Mouse (Mus musculus): ENCODE results near the gene Lgals7. TPM values are rescaled to one million over a fixed set of nuclear protein-coding genes. Genes with fewer than 3 reads are reported as not detected.
A peak's percentile ranks its signal among the peaks of the same experiment; 100 is the strongest.
"Not testable (repeated sequence)": the region's sequence is repeated elsewhere in the genome, so short reads cannot be mapped to it uniquely, and the experiment has no call there.

The Lgals7 gene
- polyA plus RNA-seq, 1 experiment from 2014 or later: 6.4 TPM

DNA sequence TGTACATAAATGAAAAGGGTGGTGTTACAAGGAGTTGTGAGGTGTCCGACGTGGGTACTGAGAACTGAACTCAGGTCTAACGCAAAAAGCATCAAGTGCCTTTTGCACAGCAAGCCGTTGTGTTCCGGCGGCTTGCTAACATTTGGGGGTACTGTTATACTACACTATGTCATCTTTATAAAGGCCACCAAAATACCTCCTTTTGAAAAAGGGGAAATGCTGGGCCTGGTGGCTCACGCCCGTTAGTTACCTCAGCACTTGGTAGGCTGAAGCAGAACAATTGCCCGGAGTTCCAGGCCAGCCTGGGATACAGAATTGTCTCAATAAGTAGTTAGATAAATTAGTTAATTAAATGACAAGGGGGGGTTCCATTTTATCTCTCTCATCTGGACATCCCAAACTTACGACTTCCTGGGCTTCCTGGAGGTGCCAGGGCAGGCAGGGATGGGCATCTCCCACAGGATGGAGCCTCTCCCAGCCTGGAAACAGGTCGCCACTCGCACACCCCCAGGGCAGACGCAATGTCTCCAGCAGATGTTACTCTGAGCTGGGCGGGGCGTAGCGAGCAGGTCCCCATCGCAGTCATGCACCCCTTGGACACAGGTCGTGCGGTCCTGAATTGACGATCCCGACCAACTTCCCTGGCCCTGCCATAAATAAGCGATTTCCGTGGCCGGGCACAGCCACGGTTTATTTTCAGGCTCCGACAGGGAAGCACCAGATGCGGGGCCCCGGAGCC, 3.3 kb downstream of the Lgals7 start:
- Histone ChIP-seq H3K9ac (no peak overlapping the region), H3K9me3 (no peaks in the 10 kb centered on the region), H3K4me1 (replicated peaks) (peaks cover 20% of the 10 kb centered on the region), H3K4me2 (no peak overlapping the region), H3K4me3 (no peak overlapping the region), H3K27me3 (no peaks in the 10 kb centered on the region), H3K36me3 (no peaks in the 10 kb centered on the region), H3K27ac (no peak overlapping the region)
- ATAC-seq (ENCODE audit: low FRiP score): no peak
- WGBS: 93% methylated on average over 28 of the region's 28 CpGs

- H3K36me3 ChIP-seq; H3K9me3 ChIP-seq; H3K27me3 ChIP-seq; H3K4me3 ChIP-seq; H3K9ac ChIP-seq; ATAC-seq (ENCODE audit: low FRiP score); H3K27ac ChIP-seq: not testable (repeated sequence)
- 28% methylated on average over 23 of the region's 23 CpGs for WGBS
- Histone ChIP-seq H3K4me2 (0 out of 2 replicates have a peak overlapping the region, but pooled peaks have one; percentile 17), H3K4me1 (replicated peaks) (peaks cover 20% of the 10 kb centered on the region)
Observed at GRCm38 (mm10) chr7:28867508-28868340, 4.1 kb downstream of the Lgals7 start.

- Histone ChIP-seq H3K4me1 (replicated peaks) (peaks cover 2% of the 10 kb centered on the region), H3K27me3 (no peaks in the 10 kb centered on the region), H3K9me3 (no peaks in the 10 kb centered on the region), H3K4me2 (no peak overlapping the region), H3K4me3 (no peak overlapping the region), H3K9ac (no peak overlapping the region), H3K27ac (no peak overlapping the region), H3K36me3 (no peaks in the 10 kb centered on the region)
- 93% methylated on average over 24 of the region's 24 CpGs for WGBS
- no peak for ATAC-seq (ENCODE audit: low FRiP score)
Observed at GRCm38 (mm10) chr7:28870901-28871664, 7.4 kb downstream of the Lgals7 start.

DNA sequence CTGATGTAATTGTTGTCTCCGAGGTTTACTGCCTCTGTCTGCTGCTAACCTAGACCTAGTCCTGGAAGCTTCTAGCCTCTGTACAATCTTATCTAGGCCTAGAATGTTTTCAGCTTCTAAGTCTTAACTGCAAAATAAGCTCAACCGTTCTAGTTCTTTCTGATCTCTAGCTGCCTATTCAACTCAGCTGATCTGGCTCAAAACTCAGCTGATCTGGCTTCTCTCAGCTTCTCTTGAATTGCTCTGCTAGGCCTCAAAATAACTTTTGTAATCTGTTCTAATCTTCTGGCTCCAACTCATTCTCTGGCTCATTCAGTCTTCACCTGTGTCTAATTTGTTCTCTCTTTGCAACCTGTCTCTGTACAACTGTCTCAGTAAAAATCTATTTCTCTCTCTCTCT, 10.9 kb downstream of the Lgals7 start:
- 88% methylated on average over 2 of the region's 2 CpGs for WGBS
- no peak overlapping the region for H3K27ac ChIP-seq
- H3K36me3 ChIP-seq: no peaks in the 10 kb centered on the region
- no peaks in the 10 kb centered on the region for H3K27me3 ChIP-seq
- no peak overlapping the region for H3K9ac ChIP-seq
- no peak overlapping the region for H3K4me2 ChIP-seq
- H3K4me1 ChIP-seq (replicated peaks): no peaks in the 10 kb centered on the region
- ATAC-seq (ENCODE audit: low FRiP score): no peak
- no peaks in the 10 kb centered on the region for H3K9me3 ChIP-seq
- no peak overlapping the region for H3K4me3 ChIP-seq

DNA sequence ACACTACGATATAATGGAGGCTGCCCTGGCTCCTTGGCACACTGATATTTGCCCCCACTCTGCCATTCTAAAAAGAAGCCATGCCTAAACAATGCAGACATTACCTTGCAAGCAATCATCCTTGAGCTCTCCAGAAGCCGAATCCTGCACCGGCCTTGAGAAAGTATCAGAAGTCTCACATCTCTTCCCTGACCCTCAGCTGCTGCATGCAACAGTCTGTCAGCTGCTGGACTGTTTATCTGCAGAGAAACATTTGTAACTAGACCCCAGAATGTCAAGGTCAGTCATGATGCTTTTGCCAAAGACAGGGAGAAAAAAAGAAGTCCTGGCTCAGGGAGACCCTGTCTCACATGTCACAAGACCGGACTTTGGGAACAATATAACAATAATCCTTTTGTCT, 12.4 kb downstream of the Lgals7 start:
- H3K4me2 ChIP-seq: no peak overlapping the region
- H3K36me3 ChIP-seq: no peaks in the 10 kb centered on the region
- no peak overlapping the region for H3K4me3 ChIP-seq
- no peaks in the 10 kb centered on the region for H3K4me1 ChIP-seq (replicated peaks)
- WGBS: 79% methylated on average over 4 of the region's 4 CpGs
- no peak overlapping the region for H3K27ac ChIP-seq
- no peak for ATAC-seq (ENCODE audit: low FRiP score)
- no peaks in the 10 kb centered on the region for H3K9me3 ChIP-seq
- no peaks in the 10 kb centered on the region for H3K27me3 ChIP-seq
- no peak overlapping the region for H3K9ac ChIP-seq

- Histone ChIP-seq H3K27me3 (no peaks in the 10 kb centered on the region), H3K27ac (no peak overlapping the region), H3K36me3 (no peaks in the 10 kb centered on the region), H3K9ac (no peak overlapping the region), H3K4me1 (replicated peaks) (no peaks in the 10 kb centered on the region), H3K4me3 (no peak overlapping the region), H3K9me3 (no peaks in the 10 kb centered on the region), H3K4me2 (no peak overlapping the region)
- WGBS: 90% methylated on average over 7 of the region's 7 CpGs
- ATAC-seq (ENCODE audit: low FRiP score): no peak
Observed at GRCm38 (mm10) chr7:28877155-28877554, 13.5 kb downstream of the Lgals7 start.

DNA sequence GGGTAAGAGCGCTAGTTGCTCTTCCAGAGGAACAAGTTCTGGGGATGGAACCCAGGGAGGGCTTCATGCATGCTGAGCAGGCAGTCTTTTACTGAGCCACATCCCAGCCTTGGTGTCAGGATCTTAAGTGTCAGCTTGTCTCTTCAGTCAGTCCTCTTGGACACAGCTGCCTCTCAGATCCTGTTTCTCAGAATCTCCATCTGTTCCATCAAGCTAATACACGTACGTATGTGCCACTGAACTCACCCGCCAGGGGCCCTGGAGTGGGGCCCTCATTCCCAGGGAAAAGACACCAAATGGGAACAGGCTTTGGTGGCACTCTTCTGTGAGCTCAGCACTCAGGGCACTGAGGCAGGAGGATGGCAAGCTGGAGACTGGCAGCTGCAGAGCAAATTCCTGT, 14.2 kb downstream of the Lgals7 start:
- Histone ChIP-seq H3K4me3 (no peak overlapping the region), H3K36me3 (no peaks in the 10 kb centered on the region), H3K4me2 (no peak overlapping the region), H3K9me3 (no peaks in the 10 kb centered on the region), H3K27ac (no peak overlapping the region), H3K9ac (no peak overlapping the region), H3K4me1 (replicated peaks) (no peaks in the 10 kb centered on the region), H3K27me3 (no peaks in the 10 kb centered on the region)
- ATAC-seq (ENCODE audit: low FRiP score): no peak
- WGBS: 80% methylated on average over 4 of the region's 4 CpGs

GRCm38 (mm10) chr7:28879606-28880005, 16.0 kb downstream of the Lgals7 start:
- no peak for ATAC-seq (ENCODE audit: low FRiP score)
- H3K9me3 ChIP-seq: no peaks in the 10 kb centered on the region
- 78% methylated on average over 7 of the region's 7 CpGs for WGBS

GRCm38 (mm10) chr7:28880554-28880953, 16.9 kb downstream of the Lgals7 start:
- Histone ChIP-seq H3K9ac (no peak overlapping the region), H3K27me3 (peaks cover 4% of the 10 kb centered on the region; the same call in 1 of the 2 replicates), H3K4me1 (replicated peaks) (no peaks in the 10 kb centered on the region), H3K4me2 (no peak overlapping the region), H3K9me3 (no peaks in the 10 kb centered on the region), H3K36me3 (no peaks in the 10 kb centered on the region), H3K4me3 (no peak overlapping the region), H3K27ac (no peak overlapping the region)
- ATAC-seq (ENCODE audit: low FRiP score): no peak
- WGBS: 60% methylated on average over 10 of the region's 10 CpGs

More at GRCm38 (mm10) chr7:28879606-28880005, 16.0 kb downstream of the Lgals7 start:
- no peaks in the 10 kb centered on the region for H3K4me1 ChIP-seq (replicated peaks)
- H3K4me3 ChIP-seq: no peak overlapping the region
- no peak overlapping the region for H3K4me2 ChIP-seq
- no peaks in the 10 kb centered on the region for H3K36me3 ChIP-seq
- no peak overlapping the region for H3K9ac ChIP-seq
- H3K27me3 ChIP-seq: no peaks in the 10 kb centered on the region
- H3K27ac ChIP-seq: no peak overlapping the region

DNA sequence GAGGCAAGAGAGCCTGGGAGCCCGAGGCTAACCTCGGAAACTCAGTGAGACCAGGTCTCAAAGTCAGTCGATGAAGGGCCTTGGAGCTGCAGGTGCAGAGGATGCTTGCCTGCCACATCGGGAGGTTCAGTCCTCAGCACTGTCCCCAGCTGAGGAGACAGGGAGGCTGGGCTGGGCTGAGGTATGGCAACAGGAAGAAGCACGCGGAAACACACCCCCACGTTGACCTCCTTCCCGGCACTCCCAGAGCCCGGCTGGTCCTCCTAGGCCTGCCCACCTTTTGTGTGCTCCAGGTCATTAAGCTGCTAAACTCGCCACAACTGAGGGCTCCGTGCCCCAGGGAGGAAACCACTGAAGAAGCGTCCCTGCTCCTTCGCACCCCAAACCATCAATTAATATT, 17.5 kb downstream of the Lgals7 start, which contains the start of gene Capn12:
TSS of gene Capn12 (plus strand) at position 224 of the 400 bp plus-strand sequence.
- no peak within 1 kb of the TSS for H3K9ac ChIP-seq
- no peak for ATAC-seq (ENCODE audit: low FRiP score)
- 36% methylated on average over 13 of the region's 13 CpGs for WGBS
- no peak within 1 kb of the TSS for H3K4me3 ChIP-seq
- no peak within 1 kb of the TSS for H3K27ac ChIP-seq
- H3K4me1 ChIP-seq (replicated peaks): no peaks in the 10 kb centered on the region
- H3K36me3 ChIP-seq: no peaks in the 10 kb centered on the region
- H3K27me3 ChIP-seq: peaks cover 9% of the 10 kb centered on the region
- H3K4me2 ChIP-seq: no peak within 1 kb of the TSS
- no peaks in the 10 kb centered on the region for H3K9me3 ChIP-seq

- Histone ChIP-seq H3K4me3 (no peak overlapping the region), H3K4me1 (replicated peaks) (no peaks in the 10 kb centered on the region), H3K27me3 (peaks cover 28% of the 10 kb centered on the region), H3K4me2 (no peak overlapping the region), H3K9me3 (no peaks in the 10 kb centered on the region), H3K27ac (no peak overlapping the region), H3K9ac (no peak overlapping the region), H3K36me3 (no peaks in the 10 kb centered on the region)
- no peak for ATAC-seq (ENCODE audit: low FRiP score)
- 77% methylated on average over 11 of the region's 11 CpGs for WGBS
Observed at GRCm38 (mm10) chr7:28883039-28883438, 19.4 kb downstream of the Lgals7 start.

DNA sequence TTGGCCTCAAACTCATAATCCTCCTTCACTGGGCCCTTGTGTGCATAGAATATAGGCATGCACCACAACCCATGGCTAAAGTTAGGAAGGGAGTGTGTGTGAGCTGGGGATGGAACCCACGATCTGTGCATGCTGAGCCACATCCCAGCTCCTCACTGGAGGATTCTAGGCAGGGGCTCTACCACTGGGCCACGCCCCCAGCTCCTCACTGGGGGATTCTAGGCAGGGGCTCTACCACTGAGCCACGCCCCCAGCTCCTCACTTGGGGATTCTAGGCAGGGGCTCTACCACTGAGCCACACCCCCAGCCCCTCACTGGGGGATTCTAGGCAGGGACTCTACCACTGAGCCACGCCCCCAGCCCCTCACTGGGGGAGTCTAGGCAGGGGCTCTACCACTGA, 20.1 kb downstream of the Lgals7 start:
- H3K36me3 ChIP-seq; H3K27ac ChIP-seq; H3K9me3 ChIP-seq; H3K4me3 ChIP-seq; H3K4me1 ChIP-seq (replicated peaks); H3K4me2 ChIP-seq; H3K9ac ChIP-seq; ATAC-seq (ENCODE audit: low FRiP score): not testable (repeated sequence)
- WGBS: 90% methylated on average over 4 of the region's 4 CpGs
- H3K27me3 ChIP-seq: peaks cover 34% of the 10 kb centered on the region
